Mouse (Mus musculus): ENCODE results near the gene CK137956. TPM values are rescaled to one million over a fixed set of nuclear protein-coding genes. Genes with fewer than 3 reads are reported as not detected.
A peak's percentile ranks its signal among the peaks of the same experiment; 100 is the strongest.

The CK137956 gene
- polyA plus RNA-seq, 1 experiment, result 1.4 TPM

- no peak for TF ChIP-seq CTCF (IDR thresholded peaks at IDR 0.05; ENCODE audit: borderline replicate concordance, extremely low read depth, insufficient read depth, insufficient read length)
- no peak for TF ChIP-seq POLR2A (IDR thresholded peaks at IDR 0.05; ENCODE audit: borderline replicate concordance, extremely low read depth, insufficient read depth, insufficient read length, poor library complexity, severe bottlenecking)
- DNase-seq (ENCODE audit: low read depth), result no peak
Measured at GRCm38 (mm10) chr4:127903954-127904353, 66.8 kb downstream of the CK137956 start.

- TF ChIP-seq CTCF (IDR thresholded peaks at IDR 0.05; ENCODE audit: borderline replicate concordance, extremely low read depth, insufficient read depth, insufficient read length), result no peak
- TF ChIP-seq POLR2A (IDR thresholded peaks at IDR 0.05; ENCODE audit: borderline replicate concordance, extremely low read depth, insufficient read depth, insufficient read length, poor library complexity, severe bottlenecking), result no peak
- peak; percentile 47 for DNase-seq (ENCODE audit: low read depth)
Measured at GRCm38 (mm10) chr4:127900893-127901456, 69.8 kb downstream of the CK137956 start.

- no peak for TF ChIP-seq POLR2A (IDR thresholded peaks at IDR 0.05; ENCODE audit: borderline replicate concordance, extremely low read depth, insufficient read depth, insufficient read length, poor library complexity, severe bottlenecking)
- no peak for TF ChIP-seq CTCF (IDR thresholded peaks at IDR 0.05; ENCODE audit: borderline replicate concordance, extremely low read depth, insufficient read depth, insufficient read length)
- no peak for DNase-seq (ENCODE audit: low read depth)
Measured at GRCm38 (mm10) chr4:127889071-127889470, 81.7 kb downstream of the CK137956 start.

GRCm38 (mm10) chr4:127878966-127879365 is 91.8 kb downstream of the CK137956 start:
- DNase-seq (ENCODE audit: low read depth), result no peak
- TF ChIP-seq CTCF (IDR thresholded peaks at IDR 0.05; ENCODE audit: borderline replicate concordance, extremely low read depth, insufficient read depth, insufficient read length) (no peak), POLR2A (IDR thresholded peaks at IDR 0.05; ENCODE audit: borderline replicate concordance, extremely low read depth, insufficient read depth, insufficient read length, poor library complexity, severe bottlenecking) (no peak)

Other genes with a start within 250 kb of the CK137956 start
- 20.0 and 31.8 TPM in 2 replicates for gene Csmd2, start 16.9 kb upstream of the CK137956 start, polyA plus RNA-seq (2012; rRNA removed)

All from brain, embryonic 14.5 days (tissue).